Mouse (Mus musculus): ENCODE measurements at regions not wholly inside any gene's neighbourhood (a gene's known extent, or its start where the extent isn't known, plus 50 kb on each side); places are given as distances from the start of the nearest gene placed in this dataset.

DNA sequence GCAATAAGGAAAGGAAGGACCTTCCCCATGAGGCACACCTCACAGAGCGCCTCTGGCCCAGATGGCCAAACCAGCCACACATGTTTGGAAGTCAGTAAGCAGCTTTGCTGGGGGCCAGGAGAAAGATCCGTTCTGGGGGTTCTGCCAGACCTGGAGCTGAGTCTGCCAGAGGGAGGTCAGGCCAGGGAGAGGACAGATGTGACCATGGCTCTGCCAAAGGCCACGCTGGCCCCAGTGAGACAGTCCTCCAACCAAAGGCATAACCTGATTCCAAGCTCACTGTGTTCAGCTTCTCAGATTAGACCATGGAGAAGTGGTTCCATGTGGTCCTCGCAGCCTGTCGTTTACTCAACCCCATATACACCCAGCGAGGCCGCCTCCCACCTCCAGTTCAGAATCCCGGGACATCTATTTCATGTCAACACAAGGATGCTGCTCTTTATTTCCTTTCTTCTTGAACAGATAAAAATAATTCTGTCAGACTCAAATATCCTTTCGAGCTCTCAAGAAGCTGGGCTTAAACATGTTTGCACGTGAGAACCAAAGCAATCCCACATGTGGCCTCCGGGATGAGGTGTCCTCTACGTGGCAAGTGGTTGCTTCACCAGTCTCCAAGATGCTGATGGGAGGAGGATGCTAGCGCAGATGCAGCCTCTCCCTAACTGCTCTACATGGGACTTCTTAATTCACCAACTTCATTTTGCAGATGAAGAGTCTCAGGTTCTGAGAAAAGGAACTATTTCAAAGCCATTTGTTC is 130.1 kb upstream of the Usp24 start:
- TF ChIP-seq MAFK (IDR thresholded peaks at IDR 0.05; ENCODE audit: insufficient read depth, low read depth, low read length) (no peak), CHD2 (IDR thresholded peaks at IDR 0.05; ENCODE audit: low read depth, low read length) (no peak), ZNF384 (IDR thresholded peaks at IDR 0.05; ENCODE audit: low read depth, low read length) (no peak), ZC3H11A (IDR thresholded peaks at IDR 0.05; ENCODE audit: borderline replicate concordance, low read depth, low read length) (no peak), HCFC1 (IDR thresholded peaks at IDR 0.05; ENCODE audit: borderline replicate concordance, insufficient read depth, low read length) (no peak)
